Mouse (Mus musculus) G1E (cell line): ENCODE measurements around the gene Rpgrip1. TPM values are rescaled to one million over a fixed set of nuclear protein-coding genes. Genes with fewer than 3 reads are reported as not detected.

Experiments
- ATAC-seq: 2 replicates; pipeline ENCODE4 v1.8.0; 2016; ENCODE audit warnings: mild to moderate bottlenecking; ENCODE audit not compliant: insufficient number of reproducible peaks, poor library complexity, low FRiP score, severe bottlenecking; ENCODE audit errors: extremely low read depth
- DNase-seq: peaks from one replicate; pipeline ENCODE4 v3.0.0; 2012; ENCODE audit warnings: low spot score
- H3K27me3 ChIP-seq: 2 replicates; pipeline ENCODE4 v1.6.1; 2012; ENCODE audit warnings: mild to moderate bottlenecking, low read length, inconsistent platforms; ENCODE audit not compliant: insufficient read depth
- H3K36me3 ChIP-seq: replicated peaks from 2 replicates; pipeline ENCODE3; 2012; ENCODE audit warnings: mild to moderate bottlenecking, inconsistent platforms
- H3K4me1 ChIP-seq: 2 replicates; pipeline ENCODE4 v1.6.1; 2012; ENCODE audit warnings: low read depth, low read length, inconsistent platforms, mixed read lengths; ENCODE audit not compliant: insufficient read depth
- H3K4me3 ChIP-seq: 2 replicates; pipeline ENCODE4 v1.5.1; 2012; ENCODE audit warnings: low read depth, mild to moderate bottlenecking, inconsistent platforms, low read length, moderate library complexity, mixed read lengths
- H3K9me3 ChIP-seq: replicated peaks from 2 replicates; pipeline ENCODE4 v1.6.1; 2012; ENCODE audit warnings: inconsistent platforms
- CTCF ChIP-seq: IDR thresholded peaks from 2 replicates; pipeline ENCODE4 v1.5.1; 2012; ENCODE audit warnings: low read depth, low read length, inconsistent platforms, mixed read lengths
- GATA1 ChIP-seq: IDR thresholded peaks from 2 replicates; pipeline ENCODE4 v1.6.1; 2012; ENCODE audit warnings: borderline replicate concordance, low read length, inconsistent platforms, mixed read lengths
- GATA2 ChIP-seq: IDR thresholded peaks from 2 replicates; pipeline ENCODE4 v1.6.1; 2012; ENCODE audit warnings: low read depth, low read length, inconsistent platforms, borderline replicate concordance
- POLR2AphosphoS5 ChIP-seq: IDR thresholded peaks from 2 replicates; pipeline ENCODE4 v1.6.1; 2012; ENCODE audit warnings: low read depth, low read length, inconsistent platforms; ENCODE audit not compliant: insufficient replicate concordance
- TAL1 ChIP-seq: conservative IDR thresholded peaks from 2 replicates; pipeline ENCODE4 v1.6.1; 2012; ENCODE audit warnings: low read depth, low read length, inconsistent platforms, mixed read lengths
- polyA plus RNA-seq: library from polyadenylated mRNA; stranded (reverse); fragments of >175 nt; gene quantifications from 2 replicates; pipeline ENCODE4 v1.2.3, GENCODE M21; 2012
- total RNA-seq, 2 experiments: library from RNA; stranded (forward) in 1 of 2; stranded (reverse) in 1 of 2; fragments of 200-1000 nt in 1 of 2; fragments of >200 nt in 1 of 2; fragmentation: Nextera tagmentation in 1 of 2; gene quantifications; 2 replicates each; pipeline ENCODE4 v1.2.3; 2014 to 2017

Rpgrip1 gene
- total and polyA plus RNA-seq, 3 experiments = 0.17 to 3.1 (median 0.30) TPM

- DNase-seq (no peak), ATAC-seq (no peak)
- Histone ChIP-seq H3K27me3 (no peaks in the 10 kb centered on the region), H3K36me3 (peaks cover 43% of the 10 kb centered on the region), H3K4me1 (peaks cover 62% of the 10 kb centered on the region), H3K4me3 (peak overlapping the region; percentile 90), H3K9me3 (no peaks in the 10 kb centered on the region)
- TF ChIP-seq POLR2AphosphoS5 (no peak), TAL1 (no peak), CTCF (peak; percentile 48), GATA2 (no peak)
Observed at GRCm38 (mm10) chr14:52195691-52196090, 85.2 kb downstream of the Rpgrip1 start.

DNA sequence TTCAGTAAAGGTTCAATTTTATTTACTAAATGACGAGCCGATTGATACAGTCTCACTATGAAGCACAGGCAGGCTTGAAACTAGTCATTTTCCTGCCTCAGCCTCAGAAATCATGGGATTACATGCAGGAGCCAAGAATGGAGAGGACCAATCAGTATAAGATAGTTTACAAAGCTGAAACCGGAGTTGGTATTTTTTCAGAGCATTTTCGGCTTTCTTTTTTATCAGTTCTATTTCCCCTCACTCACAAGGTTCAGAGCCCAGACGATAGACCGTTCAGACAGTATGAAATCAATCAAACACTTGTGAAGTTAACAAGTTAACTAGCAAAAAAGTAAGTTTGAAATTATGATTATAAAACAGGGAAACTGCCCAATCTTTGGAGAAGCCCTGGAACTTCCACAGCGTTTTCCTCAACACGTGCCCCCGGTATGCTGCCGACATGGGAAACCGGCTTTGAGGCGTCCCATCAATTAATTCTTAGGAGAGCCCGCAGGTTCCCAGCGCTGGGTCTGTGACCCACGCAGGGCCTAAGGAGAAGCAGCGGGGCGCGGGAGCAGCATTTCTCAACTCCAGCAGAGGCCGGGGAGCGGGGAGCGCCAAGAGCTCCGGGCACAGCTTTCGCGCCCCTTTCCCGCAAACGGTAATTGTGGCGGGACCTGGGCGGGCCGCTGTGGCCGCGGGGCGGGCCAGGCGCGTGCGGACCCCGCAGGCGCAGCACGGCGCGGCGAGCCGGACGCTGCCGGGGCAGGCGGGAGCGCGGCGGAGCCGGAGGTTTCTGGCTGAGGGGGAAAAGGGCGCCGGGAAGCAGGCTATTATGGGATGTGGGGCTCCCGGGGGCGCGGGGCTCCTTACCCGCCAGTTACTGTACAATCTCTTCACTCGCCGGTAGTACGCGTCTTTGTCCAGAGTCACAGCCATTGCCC, 86.0 kb downstream of the Rpgrip1 start:
- no peak for DNase-seq
- no peak for ATAC-seq
- Histone ChIP-seq H3K4me1 (peaks cover 54% of the 10 kb centered on the region), H3K4me3 (peak overlapping the region; percentile 90), H3K36me3 (peaks cover 44% of the 10 kb centered on the region), H3K27me3 (no peaks in the 10 kb centered on the region), H3K9me3 (no peaks in the 10 kb centered on the region)
- TF ChIP-seq POLR2AphosphoS5 (no peak), CTCF (no peak), GATA1 (no peak), GATA2 (no peak), TAL1 (no peak)

DNA sequence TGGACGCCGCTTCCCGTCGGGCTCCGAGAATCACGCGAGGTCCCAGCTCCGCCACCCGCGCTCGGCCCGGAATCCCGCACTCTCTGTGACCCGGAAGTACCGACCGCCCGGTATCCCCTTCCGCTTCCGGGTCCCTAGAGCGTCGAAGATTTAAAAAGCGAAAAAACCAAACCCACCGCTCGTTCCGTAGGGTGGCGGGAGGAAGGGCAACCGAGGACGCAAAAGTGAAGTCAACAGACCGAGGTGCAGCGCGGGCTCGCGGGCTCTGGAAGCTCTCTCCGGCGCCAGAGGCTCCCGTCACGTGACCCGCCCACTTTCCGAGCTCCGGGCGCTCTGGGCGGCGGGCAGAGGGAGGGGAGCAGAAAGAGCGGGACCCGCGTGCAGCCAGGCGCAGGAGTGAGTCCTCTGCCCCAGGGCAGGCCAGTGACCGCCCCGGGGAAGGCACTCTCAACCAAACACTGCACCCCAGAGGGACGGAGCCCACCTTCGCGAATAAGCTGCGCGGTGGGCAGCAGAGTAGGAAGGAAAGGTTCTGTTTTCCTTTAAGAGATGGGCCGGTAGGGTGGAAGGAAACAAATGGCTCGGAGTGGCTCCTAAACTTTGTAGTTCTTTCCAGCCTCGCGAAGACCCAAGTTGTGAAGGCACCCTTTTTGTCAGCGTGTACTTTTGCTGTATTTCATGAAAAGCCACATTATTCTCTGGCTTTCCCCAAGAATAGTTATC, 86.8 kb downstream of the Rpgrip1 start, which contains the start of gene Supt16:
Gene Supt16 (minus strand): TSS at position 261 of the 723 bp plus-strand sequence.
- peak; percentile 69 for ATAC-seq
- Histone ChIP-seq H3K27me3 (no peaks in the 10 kb centered on the region), H3K9me3 (no peaks in the 10 kb centered on the region), H3K36me3 (peaks cover 45% of the 10 kb centered on the region), H3K4me1 (peaks cover 49% of the 10 kb centered on the region), H3K4me3 (peak within 1 kb of the TSS; percentile 90)
- TF ChIP-seq CTCF = no peak
- TF ChIP-seq GATA2 = no peak
- no peak for TF ChIP-seq GATA1
- no peak for TF ChIP-seq TAL1
- no peak for TF ChIP-seq POLR2AphosphoS5
- DNase-seq = peak; percentile 58

DNA sequence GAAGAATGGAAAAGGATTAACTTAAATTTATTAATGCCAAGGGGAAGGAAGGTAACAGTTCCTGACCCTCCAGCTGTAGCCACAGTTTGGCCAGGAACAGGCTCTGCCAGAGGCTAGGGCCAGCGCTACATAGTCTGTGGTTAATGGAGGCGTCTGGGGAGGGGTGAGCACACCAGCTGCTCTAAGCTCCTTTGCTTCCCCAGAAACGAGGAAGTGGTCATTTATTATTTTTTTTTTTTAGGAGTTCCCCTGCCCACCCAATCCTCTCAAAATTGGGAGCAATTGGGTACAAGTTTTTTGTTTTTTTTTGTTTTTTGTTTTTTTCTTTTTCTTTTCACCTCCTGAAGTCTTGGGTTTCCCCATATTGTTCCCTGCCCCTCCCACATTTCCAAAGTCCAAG, 87.6 kb downstream of the Rpgrip1 start:
- peaks cover 43% of the 10 kb centered on the region for H3K4me1 ChIP-seq
- TF ChIP-seq POLR2AphosphoS5 = no peak
- TF ChIP-seq CTCF = no peak
- no peak for TF ChIP-seq GATA1
- no peak for TF ChIP-seq TAL1
- no peak for TF ChIP-seq GATA2
- H3K27me3 ChIP-seq = no peaks in the 10 kb centered on the region
- H3K4me3 ChIP-seq = peak overlapping the region; percentile 90; the same call in 1 of the 2 replicates
- DNase-seq (no peak), ATAC-seq (0 out of 2 replicates have a peak, but pooled peaks have one; percentile 28)
- H3K9me3 ChIP-seq = no peaks in the 10 kb centered on the region
- peaks cover 44% of the 10 kb centered on the region for H3K36me3 ChIP-seq

DNA sequence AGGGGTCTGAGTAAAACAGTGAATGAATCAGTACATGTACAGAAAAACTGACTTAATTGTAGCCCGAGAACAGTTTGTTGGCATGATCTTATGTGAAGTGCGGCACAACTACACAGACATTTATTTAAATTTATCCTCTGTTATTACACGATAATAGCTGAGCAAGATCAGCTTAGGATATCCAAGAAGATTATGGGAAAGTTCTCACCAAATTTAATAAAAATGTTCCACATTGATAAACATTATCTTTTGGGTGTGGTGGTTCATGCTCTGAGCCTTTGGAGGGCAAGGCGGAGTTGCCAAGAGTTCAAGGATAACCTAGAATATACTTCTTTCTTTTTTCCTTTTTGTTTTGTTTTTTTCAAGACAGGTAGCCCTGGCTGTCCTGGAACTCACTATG, 88.9 kb downstream of the Rpgrip1 start:
- no peak for ATAC-seq
- Histone ChIP-seq H3K4me3 (no peak overlapping the region; the same call in 1 of the 2 replicates), H3K4me1 (peaks cover 33% of the 10 kb centered on the region), H3K36me3 (peaks cover 45% of the 10 kb centered on the region), H3K9me3 (no peaks in the 10 kb centered on the region), H3K27me3 (no peaks in the 10 kb centered on the region)
- TF ChIP-seq GATA1 (no peak), TAL1 (no peak), CTCF (no peak), GATA2 (no peak), POLR2AphosphoS5 (no peak)
- DNase-seq = no peak

Other genes with a start within 250 kb of the Rpgrip1 start
- 29.3 and 36.9 TPM in 2 replicates for gene Mettl17, start 225.9 kb upstream of the Rpgrip1 start, total RNA-seq (2014; fragmentation: Nextera tagmentation)
- 20.6 and 23.2 TPM in 2 replicates for gene Mettl17, start 225.9 kb upstream of the Rpgrip1 start, total RNA-seq (2017)
- gene Mettl17, start 225.9 kb upstream of the Rpgrip1 start, polyA plus RNA-seq = 11.7 and 19.5 TPM in 2 replicates
- gene Slc39a2, start 217.8 kb upstream of the Rpgrip1 start, total RNA-seq (2014; fragmentation: Nextera tagmentation) = 0.29 TPM in 1 of 2 replicates, not detected in the other
- gene Slc39a2, start 217.8 kb upstream of the Rpgrip1 start, total RNA-seq (2017) = 0.29 and 0.38 TPM in 2 replicates
- gene Slc39a2, start 217.8 kb upstream of the Rpgrip1 start, polyA plus RNA-seq = 0.02 TPM in 2 replicates
- gene Ndrg2, start 196.5 kb upstream of the Rpgrip1 start, total RNA-seq (2014; fragmentation: Nextera tagmentation) = not detected in 2 replicates
- 0.05 TPM in 1 of 2 replicates, not detected in the other for gene Ndrg2, start 196.5 kb upstream of the Rpgrip1 start, total RNA-seq (2017)
- 0.24 TPM in 1 of 2 replicates, not detected in the other for gene Ndrg2, start 196.5 kb upstream of the Rpgrip1 start, polyA plus RNA-seq
- gene Tppp2, start 192.3 kb upstream of the Rpgrip1 start, total RNA-seq (2014; fragmentation: Nextera tagmentation) = not detected in 2 replicates
- gene Tppp2, start 192.3 kb upstream of the Rpgrip1 start, total RNA-seq (2017) = not detected in 2 replicates
- gene Tppp2, start 192.3 kb upstream of the Rpgrip1 start, polyA plus RNA-seq = not detected in 2 replicates
- gene Rnase13, start 187.9 kb upstream of the Rpgrip1 start, total RNA-seq (2014; fragmentation: Nextera tagmentation) = not detected in 2 replicates
- gene Rnase13, start 187.9 kb upstream of the Rpgrip1 start, total RNA-seq (2017) = not detected in 2 replicates
- gene Rnase13, start 187.9 kb upstream of the Rpgrip1 start, polyA plus RNA-seq = not detected in 2 replicates
- 33.9 and 37.5 TPM in 2 replicates for gene Arhgef40, start 126.0 kb upstream of the Rpgrip1 start, total RNA-seq (2014; fragmentation: Nextera tagmentation)
- gene Arhgef40, start 126.0 kb upstream of the Rpgrip1 start, total RNA-seq (2017) = 3.1 and 3.4 TPM in 2 replicates
- gene Arhgef40, start 126.0 kb upstream of the Rpgrip1 start, polyA plus RNA-seq = 30.3 and 32.2 TPM in 2 replicates
- 0.58 and 2.5 TPM in 2 replicates for gene Tmem253, start 95.0 kb upstream of the Rpgrip1 start, total RNA-seq (2014; fragmentation: Nextera tagmentation)
- gene Tmem253, start 95.0 kb upstream of the Rpgrip1 start, total RNA-seq (2017) = 0.12 and 0.27 TPM in 2 replicates
- 0.19 and 0.29 TPM in 2 replicates for gene Tmem253, start 95.0 kb upstream of the Rpgrip1 start, polyA plus RNA-seq
- 28.1 and 29.6 TPM in 2 replicates for gene Zfp219, start 90.0 kb upstream of the Rpgrip1 start, total RNA-seq (2014; fragmentation: Nextera tagmentation)
- gene Zfp219, start 90.0 kb upstream of the Rpgrip1 start, total RNA-seq (2017) = 16.4 and 16.9 TPM in 2 replicates
- gene Zfp219, start 90.0 kb upstream of the Rpgrip1 start, polyA plus RNA-seq = 83.1 and 97.0 TPM in 2 replicates
- gene Olfr221, start 68.2 kb upstream of the Rpgrip1 start, total RNA-seq (2014; fragmentation: Nextera tagmentation) = not detected in 2 replicates
- gene Olfr221, start 68.2 kb upstream of the Rpgrip1 start, total RNA-seq (2017) = 0.16 and 0.23 TPM in 2 replicates
- gene Olfr221, start 68.2 kb upstream of the Rpgrip1 start, polyA plus RNA-seq = not detected in 2 replicates
- gene Hnrnpc, start 6.7 kb upstream of the Rpgrip1 start, total RNA-seq (2014; fragmentation: Nextera tagmentation) = 459 and 507 TPM in 2 replicates
- 383 and 544 TPM in 2 replicates for gene Hnrnpc, start 6.7 kb upstream of the Rpgrip1 start, total RNA-seq (2017)
- 28.6 and 38.0 TPM in 2 replicates for gene Hnrnpc, start 6.7 kb upstream of the Rpgrip1 start, polyA plus RNA-seq
- gene Supt16, start 86.7 kb downstream of the Rpgrip1 start, total RNA-seq (2014; fragmentation: Nextera tagmentation) = 173 and 179 TPM in 2 replicates
- 189 and 225 TPM in 2 replicates for gene Supt16, start 86.7 kb downstream of the Rpgrip1 start, total RNA-seq (2017)
- gene Supt16, start 86.7 kb downstream of the Rpgrip1 start, polyA plus RNA-seq = 37.1 and 44.7 TPM in 2 replicates
- 222 and 247 TPM in 2 replicates for gene Chd8, start 147.1 kb downstream of the Rpgrip1 start, total RNA-seq (2014; fragmentation: Nextera tagmentation)
- 57.6 and 78.7 TPM in 2 replicates for gene Chd8, start 147.1 kb downstream of the Rpgrip1 start, total RNA-seq (2017)
- gene Chd8, start 147.1 kb downstream of the Rpgrip1 start, polyA plus RNA-seq = 16.0 and 22.6 TPM in 2 replicates
- 42.4 and 49.2 TPM in 2 replicates for gene Tox4, start 168.4 kb downstream of the Rpgrip1 start, total RNA-seq (2014; fragmentation: Nextera tagmentation)
- gene Tox4, start 168.4 kb downstream of the Rpgrip1 start, total RNA-seq (2017) = 42.9 and 43.0 TPM in 2 replicates
- 33.1 and 37.2 TPM in 2 replicates for gene Tox4, start 168.4 kb downstream of the Rpgrip1 start, polyA plus RNA-seq
- 31.2 and 33.2 TPM in 2 replicates for gene Rab2b, start 168.8 kb downstream of the Rpgrip1 start, total RNA-seq (2014; fragmentation: Nextera tagmentation)
- gene Rab2b, start 168.8 kb downstream of the Rpgrip1 start, total RNA-seq (2017) = 13.8 and 14.9 TPM in 2 replicates
- gene Rab2b, start 168.8 kb downstream of the Rpgrip1 start, polyA plus RNA-seq = 0.62 and 0.91 TPM in 2 replicates
- gene Mettl3, start 194.4 kb downstream of the Rpgrip1 start, total RNA-seq (2014; fragmentation: Nextera tagmentation) = 71.6 and 74.2 TPM in 2 replicates
- 95.9 and 98.6 TPM in 2 replicates for gene Mettl3, start 194.4 kb downstream of the Rpgrip1 start, total RNA-seq (2017)
- gene Mettl3, start 194.4 kb downstream of the Rpgrip1 start, polyA plus RNA-seq = 10.4 and 16.5 TPM in 2 replicates
- gene Sall2, start 218.1 kb downstream of the Rpgrip1 start, total RNA-seq (2014; fragmentation: Nextera tagmentation) = 7.8 TPM in 2 replicates
- 2.3 and 2.8 TPM in 2 replicates for gene Sall2, start 218.1 kb downstream of the Rpgrip1 start, total RNA-seq (2017)
- 4.7 and 5.2 TPM in 2 replicates for gene Sall2, start 218.1 kb downstream of the Rpgrip1 start, polyA plus RNA-seq
- not detected in 2 replicates for gene Olfr1513, start 245.7 kb downstream of the Rpgrip1 start, total RNA-seq (2014; fragmentation: Nextera tagmentation)
- 0.05 and 0.06 TPM in 2 replicates for gene Olfr1513, start 245.7 kb downstream of the Rpgrip1 start, total RNA-seq (2017)
- gene Olfr1513, start 245.7 kb downstream of the Rpgrip1 start, polyA plus RNA-seq = not detected in 2 replicates